Mouse (Mus musculus) MEL (cell line): ENCODE results near the gene Nat9.

Source experiments
- CHD1 ChIP-seq: IDR thresholded peaks from 2 replicates; pipeline ENCODE4 v1.6.1; 2012; ENCODE audit warnings: low read depth, mild to moderate bottlenecking, inconsistent platforms, low read length, improper control_type of control experiment
- CTCF ChIP-seq, 3 experiments: IDR thresholded peaks in 2 of 3; conservative IDR thresholded peaks in 1 of 3; 2 replicates each; pipeline ENCODE4 v1.5.1; 2011 to 2012; ENCODE audit warnings: low read length in 3 of 3, low read depth in 2 of 3, mild to moderate bottlenecking in 2 of 3, improper control_type of control experiment in 1 of 3, inconsistent platforms in 1 of 3, mixed read lengths in 1 of 3, moderate library complexity in 1 of 3; ENCODE audit not compliant: control insufficient read depth in 1 of 3, insufficient read depth in 1 of 3, poor library complexity in 1 of 3, severe bottlenecking in 1 of 3
- EP300 ChIP-seq, 2 experiments: IDR thresholded peaks; 2 replicates each; pipeline ENCODE4 v1.6.1; 2011; ENCODE audit warnings: improper control_type of control experiment in 2 of 2, low read length in 2 of 2, low read depth in 1 of 2, mild to moderate bottlenecking in 1 of 2
- ETS1 ChIP-seq: IDR thresholded peaks from 2 replicates; pipeline ENCODE4 v1.6.1; 2012; ENCODE audit warnings: low read depth, mild to moderate bottlenecking, inconsistent platforms, low read length, improper control_type of control experiment, moderate library complexity
- MXI1 ChIP-seq: IDR thresholded peaks from 2 replicates; pipeline ENCODE4 v1.6.1; 2011; ENCODE audit warnings: mild to moderate bottlenecking, low read depth, low read length, improper control_type of control experiment
- POLR2A ChIP-seq, 2 experiments: IDR thresholded peaks; 2 replicates each; pipeline ENCODE4 v1.6.1; 2011 to 2012; ENCODE audit warnings: low read length in 2 of 2, mild to moderate bottlenecking in 2 of 2, control low read depth in 1 of 2, improper control_type of control experiment in 1 of 2, low read depth in 1 of 2, moderate library complexity in 1 of 2; ENCODE audit not compliant: control insufficient read depth in 1 of 2, insufficient read depth in 1 of 2, poor library complexity in 1 of 2
- TAL1 ChIP-seq: IDR thresholded peaks from 2 replicates; pipeline ENCODE4 v1.6.1; 2012; ENCODE audit warnings: mild to moderate bottlenecking, inconsistent platforms, low read length, moderate library complexity, mixed read lengths
- ZC3H11A ChIP-seq: IDR thresholded peaks from 2 replicates; pipeline ENCODE4 v1.6.1; 2012; ENCODE audit warnings: low read depth, mild to moderate bottlenecking, inconsistent platforms, low read length, improper control_type of control experiment
- ZMIZ1 ChIP-seq: IDR thresholded peaks from 2 replicates; pipeline ENCODE4 v1.6.1; 2012; ENCODE audit warnings: low read depth, mild to moderate bottlenecking, inconsistent platforms, low read length, improper control_type of control experiment, moderate library complexity

- TF ChIP-seq ETS1 (no peak), ZMIZ1 (no peak), CTCF (IDR thresholded peaks at IDR 0.05 in 2 of 3, conservative IDR thresholded peaks at IDR 0.05 in 1 of 3; ENCODE audit: control insufficient read depth in 1 of 3, insufficient read depth in 1 of 3, low read depth in 2 of 3, low read length in 3 of 3, poor library complexity in 1 of 3, severe bottlenecking in 1 of 3) (no peak), POLR2A (IDR thresholded peaks at IDR 0.05; ENCODE audit: control insufficient read depth in 1 of 2, insufficient read depth in 1 of 2, low read depth in 1 of 2, low read length in 2 of 2, poor library complexity in 1 of 2) (no peak), TAL1 (no peak), ZC3H11A (no peak), MXI1 (no peak), CHD1 (no peak), EP300 (IDR thresholded peaks at IDR 0.05; ENCODE audit: low read depth in 1 of 2, low read length in 2 of 2) (no peak)
Measured at GRCm38 (mm10) chr11:115229021-115229930, 41.6 kb upstream of the Nat9 start.
